Mouse (Mus musculus): Measurements from ENCODE around the gene Hacd1.
"Not testable (repeated sequence)": the region's sequence is repeated elsewhere in the genome, so short reads cannot be mapped to it uniquely, and the experiment has no call there.

Gene Hacd1

DNA sequence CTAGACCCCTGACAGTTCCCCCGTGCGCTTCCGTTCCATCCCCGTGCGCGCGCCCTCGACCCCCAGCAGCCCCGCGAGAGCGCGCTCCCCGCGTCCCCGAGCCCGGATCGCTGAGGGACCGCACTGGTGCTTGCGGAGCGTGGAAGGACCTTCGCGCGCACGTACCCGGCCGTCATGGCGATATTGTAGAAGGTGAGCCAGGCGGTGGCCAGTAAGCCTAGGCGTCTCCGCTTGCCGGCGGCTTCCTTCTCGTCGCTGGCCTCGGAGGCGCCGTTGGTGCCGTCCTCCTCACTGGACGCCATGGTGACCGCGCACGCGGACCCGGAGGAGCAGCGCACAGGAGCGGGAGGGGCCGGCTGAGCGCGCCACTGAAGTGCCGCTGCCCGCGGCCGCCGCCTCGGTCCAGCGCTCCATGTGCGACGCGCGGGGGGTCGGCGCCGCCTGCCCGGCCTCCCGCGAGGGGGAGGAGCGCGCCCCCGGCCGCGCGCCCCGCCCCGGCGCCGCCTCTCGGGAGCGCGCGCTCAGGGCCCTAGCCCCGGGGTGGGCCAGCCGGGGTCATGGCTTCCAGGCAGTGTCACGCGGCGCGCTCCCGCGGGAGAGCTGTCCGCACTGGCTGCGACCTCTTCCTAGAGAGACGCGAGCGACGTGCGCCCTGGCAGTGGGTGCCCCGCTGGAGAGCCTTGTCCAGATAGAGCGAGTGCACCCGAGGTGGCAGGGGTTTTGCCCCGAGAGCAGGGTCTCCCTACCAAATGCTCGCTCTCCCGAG, at the start of gene Hacd1:
Hacd1 (minus strand) TSS at position 570 of the 766 bp plus-strand sequence.
- in situ Hi-C loops (cut with MboI; ENCODE audit: low sequenced_read_pairs) = no loop called here

DNA sequence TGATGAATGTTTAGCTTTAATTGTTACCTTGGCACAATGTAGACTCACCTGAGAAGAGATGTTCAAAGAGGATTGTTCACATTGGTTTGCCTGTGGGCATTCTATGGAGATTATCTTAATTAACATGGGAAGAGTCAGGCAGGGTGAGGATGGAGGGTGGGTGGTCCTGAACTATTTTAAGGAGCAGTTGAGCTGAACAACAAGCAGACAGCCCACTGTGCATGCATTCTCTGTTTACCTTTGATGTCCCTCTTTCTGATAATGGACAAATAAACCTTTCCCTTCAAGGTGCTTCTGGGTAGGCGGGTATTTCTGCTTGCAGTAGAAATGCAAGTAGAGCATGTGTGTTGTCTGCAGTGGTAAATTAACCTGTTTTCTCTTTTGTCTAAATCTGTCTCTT, 48.0 kb upstream of the Hacd1 start:
- in situ Hi-C loops (cut with MboI; ENCODE audit: low sequenced_read_pairs) = no loop called here

DNA sequence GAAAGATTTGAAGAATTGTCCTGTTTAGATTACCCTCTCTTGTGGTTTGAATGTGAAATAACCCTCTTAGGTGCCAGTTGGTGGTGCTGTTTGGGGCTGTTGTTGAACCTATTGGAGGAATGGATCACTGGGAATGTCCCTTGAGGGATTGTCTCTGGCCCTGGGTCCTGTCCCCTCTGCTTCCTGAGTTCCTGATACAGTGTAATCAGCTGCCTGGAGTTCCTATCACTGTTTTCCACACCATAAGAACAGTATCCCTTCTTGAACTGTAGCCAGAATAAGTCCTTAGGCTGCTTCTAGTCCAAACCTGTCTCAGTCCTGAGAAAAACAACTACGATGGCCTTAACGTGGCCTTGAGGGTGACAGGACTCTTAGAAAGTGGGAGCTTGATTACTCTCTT, 46.7 kb upstream of the Hacd1 start:
- in situ Hi-C loops (cut with MboI; ENCODE audit: low sequenced_read_pairs) = no loop called here

GRCm38 (mm10) chr2:14100533-14100932, 44.6 kb upstream of the Hacd1 start:
- in situ Hi-C loops (cut with MboI; ENCODE audit: low sequenced_read_pairs) = no loop called here

- in situ Hi-C loops (cut with MboI; ENCODE audit: low sequenced_read_pairs) = not testable (repeated sequence)
These were observed 22.6 kb upstream of the Hacd1 start for GRCm38 (mm10) chr2:14078527-14078926.

DNA sequence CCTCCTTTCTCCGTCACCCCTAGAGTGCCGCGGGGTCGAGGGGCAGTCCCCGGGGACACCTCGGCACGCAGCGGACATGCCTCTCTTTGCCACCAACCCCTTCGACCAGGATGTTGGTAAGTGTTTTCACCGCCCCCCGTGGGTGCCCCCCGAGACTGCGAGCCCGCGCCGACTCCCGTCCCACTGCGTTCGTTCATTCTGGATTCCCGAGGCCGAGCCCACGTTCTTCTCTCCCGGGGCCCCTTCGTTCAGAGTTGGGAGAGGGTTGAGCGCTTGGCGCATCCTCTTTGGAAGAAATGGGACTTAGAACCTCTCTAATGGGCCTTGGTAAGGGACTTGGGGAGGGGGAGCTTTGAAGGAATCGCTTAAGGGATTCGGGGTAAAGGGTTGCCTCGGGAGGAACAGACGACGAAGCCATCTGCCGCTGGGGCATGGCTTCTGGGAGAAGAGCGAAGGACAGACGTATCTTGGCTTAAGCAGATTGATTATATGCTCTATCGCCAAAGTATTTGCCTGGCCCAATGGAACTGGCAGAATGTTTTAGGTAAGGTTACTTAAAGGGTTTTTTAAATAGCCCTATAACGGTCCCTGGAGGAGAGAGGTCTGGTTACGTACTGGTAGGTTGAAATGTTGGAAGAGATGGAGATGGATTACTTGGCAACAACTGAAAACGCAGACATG, 18.4 kb upstream of the Hacd1 start:
- in situ Hi-C loops (cut with MboI; ENCODE audit: low sequenced_read_pairs) = no loop called here

DNA sequence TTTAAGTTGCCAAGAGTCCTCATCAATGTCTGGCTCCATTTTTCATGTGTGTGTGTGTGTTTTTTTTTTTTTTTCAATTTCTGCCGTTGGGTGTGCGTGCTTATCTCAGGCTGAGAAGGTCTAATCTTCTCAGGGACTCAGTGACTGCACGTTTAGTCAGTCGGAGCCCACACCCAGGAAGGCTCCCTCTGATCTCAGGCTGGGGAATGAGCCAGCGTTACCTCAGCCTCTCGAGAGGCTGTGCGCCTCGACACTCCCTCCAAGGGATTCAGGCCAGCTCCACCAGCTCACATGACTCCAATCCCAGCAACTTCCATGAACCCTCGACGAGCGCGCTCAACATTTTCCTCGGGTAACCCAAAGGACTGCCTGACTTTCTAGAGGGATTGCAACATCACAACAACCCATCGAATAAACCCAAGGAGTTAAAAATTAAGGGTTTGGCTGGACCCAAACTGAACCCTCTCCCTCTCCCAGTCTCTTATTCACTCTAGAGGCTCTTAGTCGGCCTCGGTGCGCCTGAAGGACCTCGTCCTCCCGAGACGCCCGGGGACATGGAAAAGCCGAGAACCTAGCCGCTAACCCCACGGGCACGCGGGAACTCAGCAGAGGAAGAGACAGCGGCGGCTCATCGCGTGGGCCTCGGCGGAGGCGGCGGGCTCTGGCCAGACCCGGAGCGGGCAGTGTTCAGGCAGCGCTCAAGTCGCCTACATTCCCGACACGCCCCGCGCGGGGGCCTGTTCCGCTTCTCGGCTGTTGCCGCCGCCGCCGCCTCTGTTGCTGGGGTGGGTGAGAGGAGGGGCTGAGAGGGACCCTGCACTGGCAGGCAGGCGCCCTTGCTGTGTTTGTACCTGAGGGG, 17.7 kb upstream of the Hacd1 start, which contains the start of gene Stam:
Stam (plus strand) TSS at position 737 of the 859 bp plus-strand sequence.
- in situ Hi-C loops (cut with MboI; ENCODE audit: low sequenced_read_pairs) = no loop called here

DNA sequence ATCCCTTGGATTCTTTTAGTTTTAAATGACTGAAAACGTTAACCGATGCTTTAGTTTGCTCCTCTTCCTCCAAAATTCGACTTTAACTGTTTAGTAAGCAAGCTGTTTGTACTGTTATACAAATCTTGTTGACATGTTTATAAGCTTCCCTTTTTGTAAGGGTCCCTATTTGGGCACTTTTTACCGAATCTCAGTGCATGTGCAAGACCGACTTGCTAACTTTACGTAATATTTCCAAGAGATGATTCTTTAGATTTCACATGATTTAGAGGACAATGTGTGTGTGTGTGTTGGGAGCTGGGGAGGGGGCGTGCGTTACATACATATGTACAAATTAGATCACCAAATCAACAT, 17.1 kb upstream of the Hacd1 start:
- in situ Hi-C loops (cut with MboI; ENCODE audit: low sequenced_read_pairs) = no loop called here

DNA sequence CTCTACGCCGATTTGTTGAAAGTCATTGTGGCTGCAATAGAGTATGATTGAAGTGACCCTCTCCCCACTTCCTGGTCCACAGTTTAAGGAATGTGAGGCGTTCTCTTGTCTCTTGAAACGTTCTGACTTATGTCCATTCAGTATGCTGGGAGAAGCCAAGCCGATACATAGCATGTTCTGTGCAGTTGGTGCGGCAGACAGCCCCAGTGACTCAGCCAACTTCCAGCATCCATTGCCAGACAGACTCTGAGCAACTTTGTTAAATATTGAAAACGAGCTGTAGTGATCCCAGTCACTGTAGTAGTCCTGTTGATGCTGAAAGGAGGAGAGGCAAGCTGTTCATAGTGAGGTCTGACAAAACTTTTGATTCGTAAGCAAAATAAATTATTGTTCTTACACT, 14.5 kb upstream of the Hacd1 start:
- in situ Hi-C loops (cut with MboI; ENCODE audit: low sequenced_read_pairs) = no loop called here

DNA sequence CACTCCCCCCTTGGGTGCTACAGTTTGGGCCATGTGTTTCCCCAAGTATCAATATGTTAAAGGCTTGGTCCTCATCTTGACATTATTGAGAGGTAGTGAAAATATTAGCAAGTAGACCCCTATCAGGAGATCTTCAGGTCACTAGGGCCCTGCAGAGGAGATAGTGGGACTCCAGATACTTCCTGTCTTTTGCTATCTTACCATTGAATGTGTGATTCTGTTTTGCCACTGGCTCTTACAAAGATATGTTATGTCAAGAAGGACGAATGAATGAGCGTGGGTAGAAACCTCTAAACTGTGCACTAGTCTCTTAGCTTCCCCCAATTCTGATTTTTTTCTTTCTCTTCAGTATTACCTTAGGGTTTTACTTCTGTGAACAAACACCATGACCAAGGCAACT, 13.1 kb upstream of the Hacd1 start:
- in situ Hi-C loops (cut with MboI; ENCODE audit: low sequenced_read_pairs) = no loop called here

DNA sequence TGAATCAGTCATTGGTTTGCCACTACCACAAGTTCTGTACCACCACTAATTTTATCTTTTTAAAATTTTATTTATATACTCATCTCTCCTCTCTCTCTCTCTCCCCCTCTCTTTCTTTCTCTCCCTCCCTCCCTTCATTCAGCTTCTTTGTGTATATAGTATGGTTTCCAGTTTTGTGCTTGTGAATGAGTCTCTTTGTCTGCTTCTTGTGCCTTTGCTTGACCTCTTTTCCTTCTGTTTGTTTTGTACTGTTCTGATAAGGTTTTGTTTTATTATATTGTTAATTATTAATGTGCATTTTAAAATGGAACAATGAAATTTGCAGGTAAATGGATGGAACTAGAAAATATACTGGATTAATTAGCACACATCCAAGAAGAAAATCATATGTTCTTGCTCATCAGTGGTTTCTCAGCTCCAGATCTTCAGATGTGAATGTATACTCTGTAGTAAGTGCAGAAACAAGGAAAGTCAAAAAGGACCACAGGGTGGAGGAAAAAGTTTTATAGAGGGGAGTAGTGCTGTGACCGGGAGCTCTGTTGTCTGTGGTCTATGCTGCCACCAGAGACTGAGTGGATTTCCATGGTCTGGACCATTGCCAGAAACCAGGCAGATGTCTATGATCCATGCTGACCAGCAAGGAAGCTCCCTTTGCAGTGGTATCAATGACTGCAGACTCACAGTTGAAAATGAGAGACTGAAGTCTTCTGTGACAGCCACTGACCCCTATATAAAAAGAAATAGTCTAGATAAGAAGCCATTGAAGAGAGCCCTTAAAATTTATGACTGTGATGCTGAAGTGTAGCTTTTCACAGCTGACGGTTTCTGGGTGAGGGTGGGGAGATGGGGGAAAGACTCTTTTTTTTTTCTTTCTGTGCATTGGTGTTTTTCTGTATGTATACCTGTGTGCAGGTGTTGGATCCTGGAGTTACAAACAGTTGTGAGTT, 10.0 kb upstream of the Hacd1 start:
- in situ Hi-C loops (cut with MboI; ENCODE audit: low sequenced_read_pairs) = no loop called here

GRCm38 (mm10) chr2:14055168-14055565, 768 bp downstream of the Hacd1 start:
- in situ Hi-C loops (cut with MboI; ENCODE audit: low sequenced_read_pairs) = no loop called here

DNA sequence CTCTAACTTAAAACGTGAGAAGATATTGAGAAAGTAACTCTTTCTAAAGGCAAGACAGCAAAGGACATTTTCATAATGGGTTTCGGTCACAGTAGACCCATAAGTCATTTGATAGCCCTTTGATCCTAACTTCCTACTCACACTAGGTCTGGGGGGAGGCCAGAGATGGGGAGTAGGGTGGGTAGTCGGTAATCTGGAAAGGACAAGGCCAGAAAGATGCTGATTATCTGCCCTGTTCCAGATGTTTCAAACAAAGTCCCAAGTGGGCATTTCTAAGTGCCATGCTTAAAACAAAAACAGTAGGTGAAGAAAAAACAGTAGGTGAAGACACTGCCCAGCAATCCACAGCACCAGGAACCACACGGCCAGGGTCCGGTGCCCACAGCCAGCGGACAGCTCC, 1.2 kb downstream of the Hacd1 start:
- in situ Hi-C loops (cut with MboI; ENCODE audit: low sequenced_read_pairs) = no loop called here

DNA sequence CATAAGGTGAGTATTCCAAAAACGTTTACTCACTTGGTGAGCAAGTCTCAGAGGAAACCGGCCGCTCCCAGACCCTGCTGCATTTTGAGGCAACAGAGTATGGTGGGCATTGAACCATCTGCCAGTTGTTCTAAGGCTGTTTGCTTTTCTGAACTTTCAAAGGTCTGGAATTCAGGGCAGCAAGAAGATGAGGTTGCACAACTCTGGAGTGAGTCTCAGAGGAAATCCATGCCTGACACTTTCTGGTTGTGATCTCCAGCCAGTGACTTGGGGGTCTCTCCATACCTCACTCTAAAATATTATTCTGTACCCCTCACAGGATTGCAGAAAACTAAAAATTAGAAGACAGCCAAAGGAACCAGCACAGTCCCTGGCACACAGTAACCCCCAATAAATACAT, 1.8 kb downstream of the Hacd1 start:
- in situ Hi-C loops (cut with MboI; ENCODE audit: low sequenced_read_pairs) = no loop called here

- in situ Hi-C loops (cut with MboI; ENCODE audit: low sequenced_read_pairs) = no loop called here
These were observed 2.3 kb downstream of the Hacd1 start for GRCm38 (mm10) chr2:14053618-14054017.

DNA sequence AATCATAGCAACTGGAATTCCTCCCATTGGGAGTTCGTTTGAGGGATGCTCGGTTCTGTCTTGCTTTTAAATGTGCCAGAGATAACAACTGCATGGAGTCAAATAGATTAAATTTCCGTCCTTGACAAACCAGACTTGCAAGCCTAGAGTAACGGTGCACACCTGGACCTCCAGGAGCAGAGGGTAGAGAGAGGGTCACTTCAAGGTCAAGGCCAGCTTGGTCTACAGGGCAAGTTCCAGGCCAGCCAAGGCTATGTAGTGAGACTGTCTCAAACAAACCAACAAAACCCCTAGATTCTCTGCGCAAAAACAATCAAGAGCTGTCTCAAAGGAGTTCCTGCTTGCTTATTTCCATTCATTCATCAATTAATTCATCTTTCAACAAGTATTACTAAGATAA, 7.1 kb downstream of the Hacd1 start:
- in situ Hi-C loops (cut with MboI; ENCODE audit: low sequenced_read_pairs) = loop anchor here (10.0 kb wide), 1 partner anchor 246 kb away; no protein-coding TSS in a partner anchor

DNA sequence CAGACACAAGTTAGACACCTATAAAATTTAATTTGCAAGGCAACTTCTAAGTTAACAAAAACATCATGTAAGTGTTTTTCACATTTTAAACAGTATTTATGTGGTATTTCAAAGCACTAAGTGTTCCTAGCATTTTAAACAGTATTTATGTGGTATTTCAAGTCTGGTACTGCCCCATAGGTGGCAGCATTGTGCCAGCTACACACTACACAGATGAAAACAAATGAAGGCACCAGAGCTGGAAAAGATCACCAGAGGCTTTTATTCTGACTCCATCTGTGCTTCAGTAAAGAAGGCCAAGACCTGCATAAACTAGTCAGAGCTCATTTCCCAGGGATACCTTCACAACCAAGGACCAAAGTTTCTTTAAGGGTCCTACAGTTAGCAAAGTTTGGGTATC, 7.6 kb downstream of the Hacd1 start:
- in situ Hi-C loops (cut with MboI; ENCODE audit: low sequenced_read_pairs) = loop anchor here (10.0 kb wide), 1 partner anchor 246 kb away; no protein-coding TSS in a partner anchor

DNA sequence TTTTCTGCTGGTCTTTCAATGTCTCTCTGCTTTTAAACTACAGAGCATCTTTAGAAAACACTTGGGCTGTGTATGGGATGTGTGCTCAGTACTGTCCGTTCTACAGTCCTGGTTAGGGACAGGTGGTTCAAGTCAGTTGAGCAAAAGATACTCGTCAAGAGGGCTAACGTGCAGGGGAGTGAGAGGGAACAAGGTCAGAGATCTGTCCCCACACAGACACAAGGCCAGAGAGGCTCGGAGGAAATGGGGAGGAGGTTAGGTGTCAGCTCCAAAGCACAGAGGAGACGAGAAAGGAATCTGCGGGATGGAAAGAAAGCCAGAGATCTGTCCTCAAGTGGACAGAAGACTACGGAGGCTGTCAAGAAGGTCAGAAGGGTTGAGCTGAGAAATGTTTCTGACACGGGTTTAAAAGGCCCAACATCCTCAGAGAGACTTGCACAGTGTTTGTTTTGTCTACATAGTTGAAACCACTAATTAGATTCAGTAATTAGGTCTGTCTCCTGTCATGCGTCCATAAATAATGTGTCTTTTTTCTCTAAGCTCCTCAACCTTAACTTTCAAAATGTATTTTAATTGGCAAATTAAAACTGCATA, 12.3 kb downstream of the Hacd1 start:
- in situ Hi-C loops (cut with MboI; ENCODE audit: low sequenced_read_pairs) = loop anchor here (10.0 kb wide), 1 partner anchor 251 kb away; no protein-coding TSS in a partner anchor

- in situ Hi-C loops (cut with MboI; ENCODE audit: low sequenced_read_pairs) = loop anchor here (10.0 kb wide), 1 partner anchor 252 kb away; no protein-coding TSS in a partner anchor
These were observed 12.9 kb downstream of the Hacd1 start for GRCm38 (mm10) chr2:14043011-14043410.

- in situ Hi-C loops (cut with MboI; ENCODE audit: low sequenced_read_pairs) = loop anchor here (10.0 kb wide), 1 partner anchor 254 kb away; no protein-coding TSS in a partner anchor
These were observed 14.7 kb downstream of the Hacd1 start for GRCm38 (mm10) chr2:14041249-14041648.

Measured in CH12F3 (cell line).